Mouse (Mus musculus): ENCODE data around the gene Rock2.

DNA sequence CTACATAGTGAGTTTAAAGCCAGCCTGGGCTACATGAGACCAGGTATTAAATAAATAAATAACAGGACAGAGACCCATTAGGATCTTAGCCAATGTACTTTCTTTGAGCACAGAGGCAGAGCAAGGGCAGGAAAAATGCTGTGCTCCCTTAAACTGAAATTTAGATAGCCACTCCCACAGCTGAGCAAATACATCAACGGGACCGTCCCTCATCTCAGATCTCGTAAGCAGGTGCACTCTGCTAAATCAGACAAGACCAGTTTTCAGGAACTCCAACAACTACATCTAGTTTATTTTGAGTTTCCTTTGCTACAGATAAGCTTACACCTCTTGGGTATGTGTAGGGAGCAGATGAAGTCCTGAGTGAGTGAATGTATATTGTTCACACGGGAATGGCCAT is 36.6 kb upstream of the Rock2 start:
- TF ChIP-seq CTCF (IDR thresholded peaks at IDR 0.05; ENCODE audit: low read depth, low read length) (no peak), POLR2A (IDR thresholded peaks at IDR 0.05; ENCODE audit: extremely low read depth, insufficient read depth, low read length) (no peak)

All from liver, adult 2 months (tissue).